Mouse (Mus musculus): ENCODE results near the gene Hoxa3. TPM values are rescaled to one million over a fixed set of nuclear protein-coding genes. Genes with fewer than 3 reads are reported as not detected.

Gene Hoxa3
- polyA plus RNA-seq, 1 experiment from 2014 or later: 7.0 TPM

DNA sequence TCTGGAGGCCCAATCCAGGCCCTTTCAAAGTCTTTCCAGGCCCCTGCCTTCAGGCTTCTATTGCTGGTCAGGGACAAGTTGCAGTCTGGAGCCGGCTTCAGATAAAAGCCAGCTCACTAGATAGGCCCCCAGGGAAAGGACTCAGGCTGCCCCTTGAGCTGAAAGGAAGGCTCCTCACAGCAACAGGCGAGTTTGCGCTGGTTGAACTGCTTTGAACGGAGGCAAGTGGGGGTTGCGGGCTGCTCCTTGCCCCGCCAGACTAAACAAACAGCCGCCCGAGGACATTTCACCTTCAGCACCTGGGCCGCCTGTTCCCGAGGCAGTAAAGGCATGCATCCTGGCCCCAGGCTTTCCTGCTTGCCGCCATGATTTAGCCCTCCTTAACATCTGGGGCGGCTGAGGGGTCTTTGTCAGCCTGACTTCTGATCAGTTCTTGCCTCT, 30.6 kb upstream of the Hoxa3 start:
- DNase-seq (ENCODE audit: low spot score): no peak
- Histone ChIP-seq H3K36me3 (peaks cover 17% of the 10 kb centered on the region), H3K27me3 (ENCODE audit: low read depth, poor library complexity, severe bottlenecking) (peaks cover 77% of the 10 kb centered on the region), H3K9me3 (replicated peaks) (no peaks in the 10 kb centered on the region), H3K4me1 (peaks cover 59% of the 10 kb centered on the region), H3K4me3 (peak overlapping the region; percentile 90), H3K27ac (peak overlapping the region; percentile 99)
- WGBS: under 1% methylated on average over 12 of the region's 12 CpGs

DNA sequence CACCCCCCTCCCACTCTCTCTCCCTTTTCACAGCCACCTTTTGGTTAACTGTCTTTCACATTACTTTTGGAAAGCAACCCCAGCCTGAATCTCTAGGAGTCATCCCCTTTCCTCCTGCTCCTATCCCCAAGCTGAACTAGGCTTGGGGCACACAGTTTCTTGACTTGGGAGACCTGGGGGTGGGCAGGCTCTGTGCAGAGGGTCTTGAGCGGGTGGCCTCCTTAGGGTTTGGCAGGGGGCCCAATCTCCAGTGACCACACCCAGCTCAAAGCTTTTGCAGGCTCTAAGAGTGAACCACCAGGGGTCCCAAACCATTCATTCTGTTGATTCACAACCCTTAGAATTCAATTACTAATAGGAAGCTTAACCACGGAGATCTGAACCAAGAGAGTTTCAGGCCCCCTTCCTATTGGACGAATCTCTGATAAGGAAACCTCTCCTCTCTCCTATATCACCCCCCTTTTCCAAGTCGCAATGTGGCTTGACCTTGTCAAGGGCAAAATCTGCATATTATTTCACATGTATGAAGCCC, 29.7 kb upstream of the Hoxa3 start:
- Histone ChIP-seq H3K4me1 (peaks cover 50% of the 10 kb centered on the region), H3K27me3 (ENCODE audit: low read depth, poor library complexity, severe bottlenecking) (peaks cover 73% of the 10 kb centered on the region), H3K27ac (peak overlapping the region; percentile 99), H3K36me3 (peaks cover 22% of the 10 kb centered on the region), H3K9me3 (replicated peaks) (no peaks in the 10 kb centered on the region), H3K4me3 (peak overlapping the region; percentile 90)
- no peak for DNase-seq (ENCODE audit: low spot score)
- 3% methylated on average over 4 of the region's 4 CpGs for WGBS

DNA sequence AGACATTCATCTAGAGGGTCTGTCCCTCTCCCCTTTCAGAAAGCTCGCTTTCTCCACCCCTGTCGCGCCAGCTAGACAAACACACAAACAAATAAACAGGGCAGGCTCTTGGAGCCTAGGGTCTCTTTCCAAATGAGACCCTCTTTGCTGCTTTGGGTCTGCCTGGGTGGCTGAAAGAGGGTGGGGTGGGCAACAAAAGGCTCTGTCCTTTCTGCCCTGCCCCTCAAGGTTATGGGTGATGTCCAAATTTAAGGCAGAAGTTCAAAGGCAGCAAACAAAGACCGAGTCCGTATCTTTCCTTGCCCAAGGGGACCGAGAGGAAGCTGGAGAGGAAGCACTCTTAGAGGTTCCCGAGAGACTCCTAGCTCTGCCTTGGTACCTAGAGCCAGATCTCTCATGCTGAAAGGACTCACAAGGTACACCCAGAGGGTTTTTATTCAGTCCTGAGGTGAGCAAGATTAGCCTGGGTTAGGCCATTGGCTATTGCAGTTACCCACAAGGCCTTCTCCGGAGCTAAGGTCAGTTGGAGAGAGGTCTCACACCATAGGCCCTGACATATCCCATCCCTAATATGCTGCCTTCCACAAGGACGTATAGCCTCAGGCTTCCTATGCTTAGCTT, 28.0 kb upstream of the Hoxa3 start:
- peak overlapping the region; percentile 90 for H3K4me3 ChIP-seq
- no peak for DNase-seq (ENCODE audit: low spot score)
- H3K4me1 ChIP-seq: peaks cover 51% of the 10 kb centered on the region
- 2% methylated on average over 9 of the region's 9 CpGs for WGBS
- peaks cover 73% of the 10 kb centered on the region for H3K27me3 ChIP-seq (ENCODE audit: low read depth, poor library complexity, severe bottlenecking)
- H3K27ac ChIP-seq: peak overlapping the region; percentile 99
- peaks cover 36% of the 10 kb centered on the region for H3K36me3 ChIP-seq
- no peaks in the 10 kb centered on the region for H3K9me3 ChIP-seq (replicated peaks)

DNA sequence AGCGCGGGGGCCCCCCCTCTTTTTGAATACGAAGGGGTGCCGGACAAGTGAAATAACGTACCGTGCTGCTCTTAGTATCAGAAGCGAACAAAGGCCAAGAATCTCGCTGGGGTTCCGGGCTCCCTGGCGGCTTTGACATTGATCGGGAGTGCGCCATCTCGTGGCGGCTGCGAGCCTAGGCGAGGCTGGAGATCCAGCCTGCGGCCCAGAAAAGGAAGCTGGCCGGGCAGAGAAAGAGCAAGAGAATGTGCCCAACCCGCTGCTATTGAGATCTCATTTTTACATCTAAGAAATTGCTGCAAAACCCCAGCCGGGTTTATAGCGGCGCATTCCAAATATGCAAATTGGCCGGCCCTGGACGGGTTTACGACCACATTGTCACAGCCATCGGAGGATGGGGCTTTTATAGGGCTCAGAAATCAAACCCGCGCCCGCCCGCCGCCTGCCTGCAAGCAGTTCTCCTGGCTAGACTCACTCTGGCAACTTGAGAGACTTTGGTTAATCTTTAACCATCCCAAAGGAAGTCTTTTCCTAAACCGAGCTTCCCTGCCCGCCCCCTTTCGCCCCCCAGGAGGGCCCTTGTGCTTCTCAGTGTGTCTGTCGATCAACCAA, 27.4 kb upstream of the Hoxa3 start, which contains the start of gene Hoxa10:
Gene Hoxa10 (minus strand): TSS at position 466 of the 612 bp plus-strand sequence.
- under 1% methylated on average over 35 of the region's 35 CpGs for WGBS
- Histone ChIP-seq H3K4me1 (peaks cover 52% of the 10 kb centered on the region), H3K36me3 (peaks cover 40% of the 10 kb centered on the region), H3K27ac (peak within 1 kb of the TSS; percentile 99), H3K27me3 (ENCODE audit: low read depth, poor library complexity, severe bottlenecking) (peaks cover 73% of the 10 kb centered on the region), H3K9me3 (replicated peaks) (no peaks in the 10 kb centered on the region), H3K4me3 (peak within 1 kb of the TSS; percentile 90)
- peak; percentile 96 for DNase-seq (ENCODE audit: low spot score)

DNA sequence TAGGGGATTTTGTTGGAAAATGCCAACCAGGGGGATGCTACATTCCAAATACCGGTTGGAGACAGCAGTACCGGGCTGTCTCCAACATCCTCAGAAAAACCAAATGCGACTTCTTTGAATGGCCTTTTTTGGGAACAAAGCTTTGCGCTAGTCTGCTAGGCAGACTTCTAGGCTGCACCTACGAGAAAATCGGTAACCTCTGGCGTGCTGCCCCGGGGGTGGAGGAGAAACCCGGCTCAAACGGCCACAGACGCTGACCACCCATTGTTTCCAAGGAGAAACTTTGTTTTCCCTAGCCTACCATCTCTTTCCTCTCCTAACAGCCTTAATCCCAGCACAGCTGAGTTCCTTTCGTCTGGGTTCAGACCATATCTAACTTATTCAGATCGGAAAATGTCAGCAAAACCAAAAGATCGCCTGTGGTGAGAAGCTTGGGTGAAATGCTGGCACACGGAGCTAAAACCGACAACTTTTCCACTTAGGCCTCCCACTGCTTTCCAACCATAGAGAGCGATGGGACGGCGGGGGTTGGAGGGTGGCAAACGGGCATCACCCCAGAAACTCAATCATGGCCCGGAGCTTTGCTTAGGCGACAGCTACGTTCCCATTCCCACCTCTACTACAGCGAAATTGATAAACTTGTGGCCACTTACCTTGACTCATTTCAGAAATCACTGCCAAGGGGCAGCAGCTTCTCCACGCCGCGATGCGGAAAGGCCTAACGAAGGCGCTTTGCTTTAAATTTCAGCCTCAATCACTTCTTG, 26.7 kb upstream of the Hoxa3 start:
- peak overlapping the region; percentile 90 for H3K4me3 ChIP-seq
- peak overlapping the region; percentile 99 for H3K27ac ChIP-seq
- peaks cover 52% of the 10 kb centered on the region for H3K4me1 ChIP-seq
- no peaks in the 10 kb centered on the region for H3K9me3 ChIP-seq (replicated peaks)
- DNase-seq (ENCODE audit: low spot score): no peak
- WGBS: under 1% methylated on average over 30 of the region's 30 CpGs
- peaks cover 40% of the 10 kb centered on the region for H3K36me3 ChIP-seq
- H3K27me3 ChIP-seq (ENCODE audit: low read depth, poor library complexity, severe bottlenecking): peaks cover 72% of the 10 kb centered on the region

DNA sequence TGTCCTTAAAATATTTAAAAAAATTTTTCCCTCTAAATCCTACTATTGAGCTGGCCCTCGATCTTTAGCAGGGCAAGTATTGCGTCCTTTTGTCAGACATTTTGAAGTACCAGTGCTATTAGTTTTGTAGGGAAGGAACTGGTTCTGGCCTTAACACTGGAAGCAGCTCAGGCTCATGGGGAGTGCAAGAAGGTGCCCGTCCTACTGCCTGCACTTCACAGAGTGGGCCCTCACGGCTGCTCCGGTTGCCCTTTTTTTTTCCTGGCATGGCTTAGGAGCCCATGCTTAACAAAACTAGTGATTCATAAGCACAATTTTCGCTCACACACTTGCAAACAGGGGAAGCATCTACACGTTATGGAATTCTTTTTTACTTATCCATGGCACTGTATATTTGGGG, 25.8 kb upstream of the Hoxa3 start:
- H3K4me1 ChIP-seq: peaks cover 60% of the 10 kb centered on the region
- under 1% methylated on average over 7 of the region's 7 CpGs for WGBS
- H3K27ac ChIP-seq: peak overlapping the region; percentile 99
- peaks cover 80% of the 10 kb centered on the region for H3K27me3 ChIP-seq (ENCODE audit: low read depth, poor library complexity, severe bottlenecking)
- H3K36me3 ChIP-seq: peaks cover 47% of the 10 kb centered on the region
- no peak for DNase-seq (ENCODE audit: low spot score)
- H3K4me3 ChIP-seq: peak overlapping the region; percentile 90
- H3K9me3 ChIP-seq (replicated peaks): no peaks in the 10 kb centered on the region

DNA sequence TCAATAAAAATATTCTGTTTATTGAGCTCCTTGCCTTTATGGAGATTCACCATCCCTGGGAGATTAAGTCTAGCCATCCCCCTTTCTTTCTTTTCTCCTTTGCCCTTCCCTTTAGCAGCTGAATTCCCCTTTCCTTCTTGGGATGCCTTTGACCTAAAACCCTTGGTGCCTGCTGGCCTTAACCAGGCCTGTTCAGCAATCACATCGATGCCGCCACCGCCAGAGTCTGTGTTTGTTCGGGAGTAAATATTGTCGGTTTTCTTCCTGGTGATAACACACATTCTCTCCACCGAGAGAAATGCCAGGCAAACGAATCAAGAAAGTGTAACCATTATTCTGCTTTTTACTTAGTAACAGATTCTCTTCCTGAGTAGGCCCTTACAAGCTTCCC, 25.0 kb upstream of the Hoxa3 start:
- 1% methylated on average over 7 of the region's 7 CpGs for WGBS
- Histone ChIP-seq H3K9me3 (replicated peaks) (no peaks in the 10 kb centered on the region), H3K27me3 (ENCODE audit: low read depth, poor library complexity, severe bottlenecking) (peaks cover 79% of the 10 kb centered on the region), H3K4me1 (peaks cover 54% of the 10 kb centered on the region), H3K4me3 (peak overlapping the region; percentile 90), H3K27ac (peak overlapping the region; percentile 99), H3K36me3 (peaks cover 47% of the 10 kb centered on the region)
- DNase-seq (ENCODE audit: low spot score): no peak

DNA sequence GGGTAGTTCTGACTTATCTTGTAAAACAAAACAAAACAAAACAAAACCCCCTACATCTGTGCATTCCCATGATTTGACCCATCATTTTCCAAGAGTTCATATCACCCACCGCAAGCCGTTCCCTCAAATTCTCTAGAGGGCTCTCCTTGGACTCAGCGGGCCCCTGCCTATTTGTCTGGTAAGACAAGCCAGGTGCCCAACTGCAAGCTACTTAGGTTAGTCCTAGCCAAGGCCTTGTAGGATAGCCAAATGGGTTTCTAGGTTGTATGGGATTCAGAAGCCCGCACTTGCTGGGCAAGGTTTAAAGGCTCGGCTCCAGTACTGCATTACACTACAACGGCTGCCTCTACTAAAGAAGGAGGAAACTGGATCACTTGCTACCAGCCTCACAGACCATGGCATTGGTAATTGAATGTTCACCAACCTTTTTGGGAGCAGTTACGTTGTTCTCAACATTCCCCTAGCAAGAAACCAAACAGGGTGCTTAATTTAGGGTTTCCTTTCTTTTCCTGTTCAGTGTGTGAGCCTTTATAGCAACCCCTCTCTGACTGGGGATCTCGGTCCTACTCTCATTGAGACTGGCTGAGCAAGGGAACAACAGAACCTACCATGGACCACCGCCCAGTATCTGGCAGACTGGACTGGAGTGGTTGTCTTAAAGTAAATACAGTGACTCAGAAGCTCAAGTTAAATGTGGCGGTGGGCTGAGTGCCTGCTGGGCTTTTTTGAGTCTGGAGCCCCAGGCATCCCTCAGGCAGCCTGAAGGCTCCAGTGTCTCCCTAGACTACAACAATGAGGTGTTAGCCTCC, 24.4 kb upstream of the Hoxa3 start:
- DNase-seq (ENCODE audit: low spot score): no peak
- H3K36me3 ChIP-seq: peaks cover 47% of the 10 kb centered on the region
- peaks cover 73% of the 10 kb centered on the region for H3K27me3 ChIP-seq (ENCODE audit: low read depth, poor library complexity, severe bottlenecking)
- peak overlapping the region; percentile 90 for H3K4me3 ChIP-seq
- H3K9me3 ChIP-seq (replicated peaks): no peaks in the 10 kb centered on the region
- 6% methylated on average over 10 of the region's 10 CpGs for WGBS
- peak overlapping the region; percentile 99 for H3K27ac ChIP-seq
- peaks cover 48% of the 10 kb centered on the region for H3K4me1 ChIP-seq

DNA sequence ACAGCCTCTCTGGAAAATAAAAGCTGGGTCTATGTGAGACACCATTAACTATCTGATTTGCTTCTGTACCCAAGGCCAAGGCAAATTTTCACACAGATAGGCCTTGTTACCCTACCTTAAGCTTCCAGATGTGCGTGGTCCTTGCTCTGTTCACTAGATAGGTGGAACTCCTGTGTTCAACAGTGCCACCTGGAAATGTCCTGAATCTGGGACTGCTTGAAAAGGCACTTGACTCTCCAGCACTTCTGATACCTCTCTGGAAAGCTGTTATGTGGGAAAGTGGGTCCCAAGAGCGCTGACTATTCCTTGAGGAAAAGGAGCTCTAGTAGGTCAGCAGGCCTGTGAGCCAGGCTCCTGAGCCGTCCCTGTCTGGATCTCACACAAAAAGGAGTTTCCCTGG, 23.7 kb upstream of the Hoxa3 start:
- Histone ChIP-seq H3K4me1 (peaks cover 42% of the 10 kb centered on the region), H3K9me3 (replicated peaks) (no peaks in the 10 kb centered on the region), H3K27ac (peak overlapping the region; percentile 99), H3K36me3 (peaks cover 51% of the 10 kb centered on the region), H3K4me3 (peak overlapping the region; percentile 90), H3K27me3 (ENCODE audit: low read depth, poor library complexity, severe bottlenecking) (peaks cover 67% of the 10 kb centered on the region)
- WGBS: 9% methylated on average over 3 of the region's 3 CpGs
- no peak for DNase-seq (ENCODE audit: low spot score)

DNA sequence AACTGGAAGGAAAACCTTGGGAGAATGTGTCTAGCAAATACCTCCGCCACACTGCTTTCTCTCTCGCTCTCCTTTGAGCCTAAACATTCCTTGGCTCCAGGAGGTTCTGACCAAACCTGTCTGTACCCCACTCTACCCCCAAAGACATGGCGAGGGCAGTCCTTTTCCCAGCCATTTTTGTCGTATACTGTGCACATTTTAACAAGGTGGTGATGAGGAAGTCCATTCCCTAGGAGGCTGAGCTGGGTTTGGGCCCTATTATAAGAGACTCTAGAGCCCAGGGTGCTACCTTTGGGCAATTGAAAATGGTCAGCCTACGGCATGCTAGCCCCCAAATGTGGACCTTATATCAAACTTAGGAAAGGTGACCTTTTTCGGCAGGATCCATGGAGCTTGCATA, 22.7 kb upstream of the Hoxa3 start:
- no peak for DNase-seq (ENCODE audit: low spot score)
- Histone ChIP-seq H3K4me1 (peaks cover 33% of the 10 kb centered on the region), H3K9me3 (replicated peaks) (no peaks in the 10 kb centered on the region), H3K27me3 (ENCODE audit: low read depth, poor library complexity, severe bottlenecking) (peaks cover 58% of the 10 kb centered on the region), H3K36me3 (peaks cover 56% of the 10 kb centered on the region), H3K27ac (peak overlapping the region; percentile 99), H3K4me3 (peak overlapping the region; percentile 90)
- WGBS: 14% methylated on average over 6 of the region's 6 CpGs

DNA sequence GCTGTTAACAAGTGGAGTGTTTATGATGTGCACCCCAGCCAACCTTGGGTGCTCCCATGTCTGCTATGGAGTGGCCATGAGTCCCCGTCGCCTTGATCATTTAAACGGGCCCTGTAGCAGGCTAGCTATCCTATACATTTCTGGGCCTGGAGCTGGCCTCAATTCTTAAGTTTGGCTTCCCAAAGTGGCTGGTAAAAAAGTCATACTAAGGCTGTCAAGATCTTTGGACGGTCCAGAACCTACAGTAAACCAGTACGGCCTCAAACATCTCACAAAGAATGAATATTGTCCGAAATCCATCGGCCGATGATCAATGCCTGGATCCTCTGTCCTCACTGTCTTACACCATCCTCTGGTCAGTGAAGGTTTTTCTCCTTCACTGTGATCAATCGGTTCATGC, 22.1 kb upstream of the Hoxa3 start:
- Histone ChIP-seq H3K4me1 (peaks cover 32% of the 10 kb centered on the region), H3K4me3 (peak overlapping the region; percentile 90), H3K27me3 (ENCODE audit: low read depth, poor library complexity, severe bottlenecking) (peaks cover 56% of the 10 kb centered on the region), H3K36me3 (peaks cover 62% of the 10 kb centered on the region), H3K27ac (peak overlapping the region; percentile 99), H3K9me3 (replicated peaks) (no peaks in the 10 kb centered on the region)
- 22% methylated on average over 9 of the region's 9 CpGs for WGBS
- DNase-seq (ENCODE audit: low spot score): no peak

DNA sequence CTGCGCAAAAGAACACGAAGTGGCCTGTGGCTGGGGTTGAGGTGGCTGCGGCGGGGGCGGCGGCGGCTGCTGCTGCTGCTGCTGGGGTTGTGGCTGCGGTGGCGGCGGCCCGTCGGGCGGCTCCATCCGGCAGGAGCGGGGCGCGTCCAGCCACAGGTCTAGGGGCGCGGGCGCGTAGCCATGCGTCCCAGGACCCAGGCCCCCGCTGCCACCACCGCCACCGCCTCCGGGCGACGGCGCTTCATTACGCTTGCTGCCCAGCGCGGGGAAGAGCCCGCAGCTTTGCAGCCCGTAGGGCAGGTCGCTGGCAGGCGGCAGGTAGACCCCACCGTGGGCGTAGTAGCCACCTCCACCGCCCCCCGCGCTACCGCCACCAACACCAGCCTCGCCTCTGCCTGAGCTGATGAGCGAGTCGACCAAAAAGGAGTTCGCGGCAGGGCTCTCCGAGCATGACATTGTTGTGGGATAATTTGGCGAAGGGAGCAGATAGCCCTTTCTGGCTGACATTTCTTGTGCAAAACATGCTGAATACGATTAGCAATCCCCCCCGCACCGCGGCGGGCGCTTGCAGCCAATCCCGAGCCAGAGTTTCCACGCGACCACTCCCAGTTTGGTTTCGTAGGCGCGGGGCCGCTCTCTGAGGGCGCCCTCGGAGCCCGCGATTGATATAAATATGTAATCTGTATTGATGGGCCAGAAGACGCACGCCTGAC, 21.4 kb upstream of the Hoxa3 start:
- Histone ChIP-seq H3K27me3 (ENCODE audit: low read depth, poor library complexity, severe bottlenecking) (peaks cover 56% of the 10 kb centered on the region), H3K9me3 (replicated peaks) (no peaks in the 10 kb centered on the region), H3K4me1 (peaks cover 32% of the 10 kb centered on the region), H3K36me3 (peaks cover 69% of the 10 kb centered on the region), H3K4me3 (peak overlapping the region; percentile 90), H3K27ac (peak overlapping the region; percentile 99)
- peak; percentile 88 for DNase-seq (ENCODE audit: low spot score)
- WGBS: under 1% methylated on average over 68 of the region's 68 CpGs

All from limb, embryonic 10.5 days (tissue).